Mouse (Mus musculus): ENCODE measurements around the gene Ckm.

The Ckm gene

GRCm38 (mm10) chr7:19404476-19404875, at the start of gene Ckm:
TSS of gene Ckm (plus strand) at chr7:19404776.
- DNase-seq (ENCODE audit: inconsistent age in 2 of 2, low spot score in 1 of 2) = no peak

DNA sequence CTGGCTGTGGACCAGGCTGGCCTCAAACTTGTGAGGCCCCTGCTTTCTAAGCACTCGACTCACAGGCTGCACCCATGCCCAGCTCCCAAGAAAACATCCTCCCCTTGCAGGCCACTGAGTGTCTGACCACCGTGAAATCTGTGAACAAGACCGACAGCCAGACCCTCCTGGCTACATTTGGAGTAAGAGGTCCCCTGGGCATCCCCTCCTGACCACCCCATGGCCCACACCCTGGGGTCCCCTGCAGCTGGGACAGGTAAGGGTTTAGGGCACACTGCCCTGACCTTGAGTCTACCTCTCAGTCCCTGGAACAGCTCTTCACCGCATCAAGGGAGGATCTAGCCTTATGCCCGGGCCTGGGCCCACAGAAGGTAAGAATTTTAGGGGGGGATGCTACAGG, 49.6 kb upstream of the Ckm start:
- no peak for DNase-seq (ENCODE audit: inconsistent age in 2 of 2, low spot score in 1 of 2)

- DNase-seq (ENCODE audit: inconsistent age in 2 of 2, low spot score in 1 of 2) = no peak
Measured at GRCm38 (mm10) chr7:19356311-19356710, 48.3 kb upstream of the Ckm start.

DNA sequence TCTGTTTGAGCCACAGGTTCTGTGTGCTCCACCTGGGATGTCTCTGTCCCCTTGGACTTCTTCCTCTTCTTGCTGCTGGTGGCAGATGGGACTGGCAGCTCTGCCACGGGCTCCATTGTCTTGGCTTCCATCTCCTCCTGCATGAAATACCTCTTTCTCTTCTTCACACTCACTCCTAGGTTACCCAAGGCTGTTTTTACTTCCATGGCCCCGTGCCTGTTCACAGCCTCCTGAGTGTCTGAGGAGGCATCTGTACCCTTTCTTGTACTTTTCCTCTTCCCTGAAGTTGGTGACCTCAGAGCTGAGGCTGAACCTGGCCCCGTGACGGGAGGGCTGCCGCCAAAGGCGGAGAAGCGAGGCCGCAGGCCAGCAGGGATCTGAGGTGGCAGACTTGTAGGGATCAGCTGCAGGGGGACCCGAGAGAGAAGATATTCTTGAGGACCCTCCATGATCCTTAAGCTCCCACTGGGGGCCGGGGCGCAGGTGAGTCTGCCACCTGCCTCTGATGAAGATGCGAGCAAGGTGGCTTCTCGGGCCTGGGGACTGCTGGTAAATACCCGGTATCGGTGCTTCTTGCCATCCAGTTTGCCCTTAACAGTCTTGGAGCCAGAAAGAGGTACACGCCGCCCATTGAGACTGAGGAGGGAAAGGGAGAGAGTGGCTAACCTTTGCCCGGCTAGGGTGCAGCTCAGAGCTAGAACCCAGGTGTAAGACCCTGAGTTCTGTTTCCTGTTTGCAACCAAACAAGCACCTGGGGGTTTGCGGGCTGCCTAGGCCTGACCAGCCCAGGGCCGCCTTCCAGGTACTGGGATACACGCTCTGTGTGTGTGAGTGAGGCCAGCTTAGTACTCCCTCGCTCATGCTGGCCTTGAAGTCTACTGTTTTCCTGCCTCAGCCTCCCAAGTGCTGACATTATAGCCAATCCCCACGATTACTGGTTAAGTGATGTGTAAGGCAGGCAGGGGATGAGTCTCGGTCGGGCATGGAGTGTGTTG, 46.9 kb upstream of the Ckm start:
- DNase-seq (ENCODE audit: inconsistent age in 2 of 2, low spot score in 1 of 2) = peak in 1 of 2 experiments; percentile 45

DNA sequence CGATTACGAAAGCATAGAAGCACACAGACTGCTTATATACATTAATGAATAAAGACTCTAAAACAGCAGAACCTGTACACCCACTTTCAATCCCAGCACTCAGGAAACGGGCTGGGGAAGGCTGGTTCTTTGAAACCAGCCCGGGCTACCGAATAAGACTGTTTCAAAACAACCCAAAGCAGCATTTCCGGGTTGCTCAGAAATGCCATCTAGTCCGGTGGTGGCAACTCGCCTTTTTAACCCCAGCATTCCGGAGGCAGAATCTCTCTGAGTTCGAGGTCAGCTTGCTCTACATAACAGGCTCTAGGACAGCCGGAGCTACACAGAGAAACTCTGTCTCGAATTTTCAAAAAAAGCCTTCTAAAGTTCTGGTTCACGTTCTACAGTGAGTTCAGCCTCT, 45.9 kb upstream of the Ckm start:
- peak in 1 of 2 experiments; percentile 62 for DNase-seq (ENCODE audit: inconsistent age in 2 of 2, low spot score in 1 of 2)

DNA sequence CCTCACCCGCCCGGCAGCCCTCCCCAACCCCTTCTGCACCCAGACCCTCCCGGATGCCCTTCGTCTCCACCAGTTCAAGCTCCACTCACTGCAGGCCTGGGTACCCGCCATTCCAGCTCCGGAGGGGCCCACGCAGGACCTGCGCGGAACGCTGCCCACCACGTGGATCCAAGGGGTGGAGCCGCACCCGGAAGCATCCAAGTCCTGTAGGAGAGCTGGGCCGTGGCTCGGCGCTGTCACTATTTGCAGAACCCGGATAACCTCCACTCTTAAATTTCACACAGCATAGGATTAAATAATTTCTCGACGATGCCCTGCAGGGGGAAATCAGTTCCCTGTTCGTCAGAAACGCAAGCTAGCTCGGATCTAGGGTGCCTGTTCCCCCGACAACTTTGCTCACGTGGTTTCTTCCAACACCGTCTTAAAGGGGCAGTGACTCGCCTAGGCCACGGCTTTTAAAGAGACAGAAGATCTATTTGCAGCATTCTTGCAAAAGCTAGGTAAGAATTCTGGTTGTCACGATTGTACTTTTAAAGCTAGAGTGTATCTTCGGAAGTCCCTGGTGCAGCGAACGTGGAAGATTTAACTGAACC, 45.2 kb upstream of the Ckm start, which contains the start of the genes Cd3eap and Ppp1r13l:
Cd3eap (minus strand) TSS at position 185 of the 593 bp plus-strand sequence.
Ppp1r13l (plus strand) TSS at position 451 of the 593 bp plus-strand sequence.
- peak; percentile 91 to 97 for DNase-seq (ENCODE audit: inconsistent age in 2 of 2, low spot score in 1 of 2)

DNA sequence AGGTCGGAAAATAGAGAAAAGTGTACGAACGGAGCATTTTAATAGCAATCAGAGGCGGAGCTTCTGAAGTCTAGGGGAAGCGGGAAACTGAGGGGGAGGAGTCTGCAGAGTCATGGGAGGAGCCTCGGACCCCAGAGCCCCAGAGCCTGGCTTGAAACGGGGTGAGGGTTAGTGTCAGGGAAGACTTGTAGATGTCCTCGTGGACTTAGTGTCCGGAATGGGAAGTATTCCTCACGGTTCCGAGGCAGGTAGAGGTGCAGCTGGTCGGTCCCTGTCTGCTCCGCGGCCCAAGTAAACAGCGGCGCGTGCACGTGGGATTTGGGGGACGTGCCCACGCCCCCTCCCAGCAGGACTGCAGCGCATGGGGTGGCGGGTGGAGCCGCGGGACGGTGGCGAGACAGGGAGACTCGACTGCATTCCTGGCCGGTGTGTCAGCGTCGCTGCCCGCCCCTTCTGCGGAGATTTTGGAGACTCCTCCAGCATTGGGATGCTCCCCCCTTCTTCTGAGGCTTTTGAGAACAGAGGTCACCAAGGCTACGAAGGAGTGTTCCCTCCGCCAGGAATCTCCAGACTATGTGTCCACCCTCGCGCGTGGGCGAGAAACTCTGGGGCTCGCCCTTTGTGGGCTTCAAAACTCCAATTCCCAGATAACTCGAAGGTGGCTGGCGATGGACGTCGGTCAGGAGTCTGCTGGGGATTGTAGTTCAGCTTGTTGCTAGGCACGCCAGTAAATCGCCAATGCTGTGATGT, 44.5 kb upstream of the Ckm start:
- peak; percentile 88 to 95 for DNase-seq (ENCODE audit: inconsistent age in 2 of 2, low spot score in 1 of 2)

- DNase-seq (ENCODE audit: inconsistent age in 2 of 2, low spot score in 1 of 2) = peak; percentile 95 to 97
Measured at GRCm38 (mm10) chr7:19360944-19361343, 43.6 kb upstream of the Ckm start.

- DNase-seq (ENCODE audit: inconsistent age in 2 of 2, low spot score in 1 of 2) = peak; percentile 81 to 92
Measured at GRCm38 (mm10) chr7:19361720-19362119, 42.9 kb upstream of the Ckm start.

DNA sequence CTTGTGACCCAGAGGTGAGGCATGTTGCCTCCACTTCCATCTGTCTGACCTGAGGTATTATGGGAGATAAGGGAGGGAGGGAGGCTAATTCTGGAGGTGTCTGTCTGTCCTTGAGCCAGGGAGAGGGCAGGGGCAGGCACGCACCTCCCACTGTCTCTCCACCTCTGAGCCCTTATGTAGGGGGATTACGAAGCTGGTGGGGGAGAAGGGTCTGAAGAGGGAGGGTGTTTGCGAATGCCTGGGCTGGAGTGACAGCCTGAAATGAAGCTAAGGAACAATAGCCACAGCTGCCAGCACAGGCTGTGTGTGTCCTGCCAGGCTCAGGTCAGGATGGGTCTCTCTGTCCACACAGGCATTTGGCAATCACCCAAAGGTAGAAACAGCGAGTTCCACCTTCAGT, 42.3 kb upstream of the Ckm start:
- DNase-seq (ENCODE audit: inconsistent age in 2 of 2, low spot score in 1 of 2) = peak in 1 of 2 experiments; percentile 36

- DNase-seq (ENCODE audit: inconsistent age in 2 of 2, low spot score in 1 of 2) = peak; percentile 79 to 92
Measured at GRCm38 (mm10) chr7:19363881-19364280, 40.7 kb upstream of the Ckm start.

GRCm38 (mm10) chr7:19365376-19365775, 39.2 kb upstream of the Ckm start:
- no peak for DNase-seq (ENCODE audit: inconsistent age in 2 of 2, low spot score in 1 of 2)

- peak; percentile 69 to 85 for DNase-seq (ENCODE audit: inconsistent age in 2 of 2, low spot score in 1 of 2)
Measured at GRCm38 (mm10) chr7:19368380-19368779, 36.2 kb upstream of the Ckm start.

- peak; percentile 61 to 81 for DNase-seq (ENCODE audit: inconsistent age in 2 of 2, low spot score in 1 of 2)
Measured at GRCm38 (mm10) chr7:19369823-19370425, 34.7 kb upstream of the Ckm start.

DNA sequence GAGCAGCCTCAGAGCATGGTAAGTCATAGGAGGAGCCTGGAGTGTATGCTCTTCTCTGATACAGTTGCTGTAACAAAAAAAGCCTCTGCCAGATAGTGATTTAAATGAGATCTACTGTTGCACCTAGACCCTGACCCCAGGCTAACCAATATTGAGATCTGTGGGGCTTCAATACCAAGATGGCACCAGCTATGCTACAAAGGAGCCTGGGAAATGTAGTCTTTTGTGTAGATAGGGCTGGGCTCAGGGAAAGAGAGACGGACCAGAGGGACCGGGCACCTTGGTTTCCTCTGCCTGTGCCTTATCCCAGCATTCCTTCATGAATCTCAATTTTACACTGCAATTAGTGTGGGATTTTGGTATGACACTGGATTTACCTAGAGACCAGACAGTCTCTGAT, 31.2 kb upstream of the Ckm start:
- DNase-seq (ENCODE audit: inconsistent age in 2 of 2, low spot score in 1 of 2) = no peak

DNA sequence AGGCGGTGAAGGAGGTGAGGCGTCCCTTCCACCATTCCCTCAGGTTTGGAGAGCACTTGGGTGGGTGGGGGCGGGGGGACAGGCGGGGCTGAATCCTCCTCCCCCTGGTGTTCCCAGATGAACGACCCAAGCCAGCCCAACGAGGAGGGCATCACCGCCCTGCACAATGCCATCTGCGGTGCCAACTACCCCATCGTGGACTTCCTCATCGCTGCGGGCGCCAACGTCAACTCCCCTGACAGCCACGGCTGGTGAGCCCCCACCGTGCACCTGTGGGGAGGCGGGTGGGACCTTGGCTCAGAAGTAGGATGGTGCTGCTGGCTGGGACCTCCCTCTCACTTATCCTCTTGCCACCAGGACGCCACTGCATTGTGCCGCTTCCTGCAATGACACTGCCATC, 29.2 kb upstream of the Ckm start:
- no peak for DNase-seq (ENCODE audit: inconsistent age in 2 of 2, low spot score in 1 of 2)

DNA sequence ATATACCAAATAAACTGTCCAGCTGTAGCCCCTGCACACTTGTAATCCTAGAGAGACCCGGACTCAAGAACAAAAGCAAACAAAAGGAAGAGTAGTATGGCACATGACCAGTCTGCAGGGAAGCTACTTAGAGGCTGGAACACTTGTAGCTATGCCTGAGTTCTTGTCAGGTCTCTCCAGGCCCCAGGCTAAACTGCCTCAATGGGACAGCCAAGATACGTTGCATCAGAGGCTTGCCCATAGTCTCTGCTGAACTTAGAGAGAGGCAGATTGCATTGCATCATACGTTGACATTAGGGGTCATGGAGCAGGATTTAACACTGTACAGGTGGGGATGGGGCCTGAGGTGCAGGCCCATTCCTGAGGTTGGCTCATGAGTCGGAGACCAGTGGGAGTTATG, 28.6 kb upstream of the Ckm start:
- DNase-seq (ENCODE audit: inconsistent age in 2 of 2, low spot score in 1 of 2) = no peak

DNA sequence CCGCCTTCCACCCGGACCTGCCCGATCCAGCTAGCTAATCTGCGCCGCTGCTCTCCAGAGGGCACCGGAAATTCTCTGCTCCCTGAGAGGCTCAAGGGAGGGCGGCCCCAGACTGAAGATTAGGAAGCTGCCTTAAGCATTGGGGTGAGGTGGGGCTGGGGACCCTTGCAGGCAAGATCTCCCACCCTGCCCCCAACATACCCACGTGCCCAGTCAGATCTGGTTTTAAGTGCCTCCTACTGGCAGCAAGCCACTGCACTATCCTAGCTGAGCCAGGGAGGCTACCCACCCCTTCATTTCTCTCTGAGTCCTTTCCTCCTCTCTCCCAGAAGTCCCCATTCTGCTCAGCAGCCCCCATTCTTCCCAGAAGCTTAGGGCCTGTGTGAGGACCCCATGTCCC, 26.5 kb upstream of the Ckm start:
- no peak for DNase-seq (ENCODE audit: inconsistent age in 2 of 2, low spot score in 1 of 2)

DNA sequence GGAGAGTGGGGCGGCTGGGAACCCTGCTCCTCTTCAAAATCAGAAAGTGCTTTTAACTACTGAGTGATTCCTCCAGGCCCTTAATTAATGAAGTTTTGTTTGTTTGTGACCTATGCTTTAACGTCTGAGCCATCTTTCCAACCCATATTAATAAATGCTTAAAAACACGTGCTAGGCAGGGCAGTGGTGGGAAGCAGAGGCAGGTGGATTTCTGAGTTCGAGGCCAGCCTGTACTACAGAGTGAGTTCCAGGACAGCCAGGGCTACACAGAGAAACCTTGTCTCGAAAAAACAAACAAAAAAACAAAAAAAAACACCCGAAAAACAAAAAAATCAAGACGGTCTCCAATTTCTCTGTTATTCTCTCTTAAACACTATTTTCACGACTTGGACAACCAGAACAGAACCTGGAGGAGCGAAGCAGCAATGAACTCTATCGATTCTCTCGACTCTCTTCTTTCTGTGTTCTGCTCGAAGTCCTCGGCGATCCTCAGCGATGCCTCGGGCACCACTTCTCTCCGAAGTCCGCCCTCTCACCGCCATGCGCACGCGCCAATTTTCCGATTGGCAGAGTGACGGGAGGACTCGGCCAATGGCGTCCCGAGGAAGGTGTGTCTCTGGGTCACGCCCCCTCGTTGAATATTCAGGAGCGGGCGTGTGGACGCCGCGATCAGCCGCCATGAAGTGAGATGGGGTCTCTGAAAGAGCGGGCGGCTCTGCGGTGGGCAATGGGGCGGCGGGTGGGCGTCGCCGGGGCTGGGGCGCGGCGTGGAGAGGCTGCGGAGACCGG, 23.0 kb upstream of the Ckm start, which contains the start of gene Ercc2:
Ercc2 (plus strand) TSS at position 634 of the 789 bp plus-strand sequence.
- DNase-seq (ENCODE audit: inconsistent age in 2 of 2, low spot score in 1 of 2) = peak; percentile 99

- no peak for DNase-seq (ENCODE audit: inconsistent age in 2 of 2, low spot score in 1 of 2)
Measured at GRCm38 (mm10) chr7:19382166-19382541, 22.4 kb upstream of the Ckm start.

Measured in adrenal gland, adult (tissue).